Mouse (Mus musculus): ENCODE data around the gene B3gat3. TPM values are rescaled to one million over a fixed set of nuclear protein-coding genes. Genes with fewer than 3 reads are reported as not detected.
"Not testable (repeated sequence)": the region's sequence is repeated elsewhere in the genome, so short reads cannot be mapped to it uniquely, and the experiment has no call there.

B3gat3 gene
- 66.3 TPM for polyA plus RNA-seq (2012; fragmentation: generic; extraction: Trizol)

GRCm38 (mm10) chr19:8920073-8920736, at the start of gene B3gat3:
Gene B3gat3 (plus strand): TSS chr19:8920374.
- H3ac ChIP-seq (ENCODE audit: control insufficient read depth, insufficient read length) = peak within 1 kb of the TSS; percentile 62
- TF ChIP-seq USF1 (IDR thresholded peaks at IDR 0.05; ENCODE audit: low read depth) = no peak
- no peak for TF ChIP-seq SRF (IDR thresholded peaks at IDR 0.05; ENCODE audit: control insufficient read depth, insufficient read length, low read depth)
- TF ChIP-seq MYOG (IDR thresholded peaks at IDR 0.05; ENCODE audit: control insufficient read depth in 1 of 3, insufficient read depth in 1 of 3, insufficient read length in 2 of 3, low read depth in 2 of 3) = peak in 1 of 3 experiments; percentile 28
- peak; percentile 89 for TF ChIP-seq POLR2A (IDR thresholded peaks at IDR 0.05; ENCODE audit: insufficient read length, low read depth)
- no peak for TF ChIP-seq E2F4 (IDR thresholded peaks at IDR 0.05; ENCODE audit: insufficient read depth)
- TF ChIP-seq TCF12 (IDR thresholded peaks at IDR 0.05; ENCODE audit: insufficient read depth, poor library complexity, severe bottlenecking) = no peak
- no peak for TF ChIP-seq REST (IDR thresholded peaks at IDR 0.05; ENCODE audit: insufficient read depth, insufficient read length)
- TF ChIP-seq TCF3 (IDR thresholded peaks at IDR 0.05; ENCODE audit: insufficient read length, low read depth) = no peak
- TF ChIP-seq POLR2AphosphoS2 (IDR thresholded peaks at IDR 0.05; ENCODE audit: insufficient read length, low read depth) = peak; percentile 86
- TF ChIP-seq CEBPB (IDR thresholded peaks at IDR 0.05; ENCODE audit: insufficient read depth, poor library complexity, severe bottlenecking) = no peak
- no peak for TF ChIP-seq MYOD1 (IDR thresholded peaks at IDR 0.05; ENCODE audit: control insufficient read depth in 1 of 3, insufficient read length in 2 of 3, low read depth in 2 of 3)
- TF ChIP-seq MAX (IDR thresholded peaks at IDR 0.05; ENCODE audit: low read depth) = no peak
- peaks cover 20% of the 10 kb centered on the region for H3K36me3 ChIP-seq (ENCODE audit: control insufficient read depth, insufficient read depth)
- no peaks in the 10 kb centered on the region for H3K27me3 ChIP-seq (ENCODE audit: control insufficient read depth, insufficient read depth, insufficient read length)
- peak within 1 kb of the TSS; percentile 81 for H3K4me3 ChIP-seq
- peak within 1 kb of the TSS; percentile 97 for H3K4me2 ChIP-seq (ENCODE audit: low read depth)
- H3K79me2 ChIP-seq (ENCODE audit: control insufficient read depth, insufficient read depth) = peaks cover 35% of the 10 kb centered on the region

- H3K4me2 ChIP-seq (ENCODE audit: low read depth) = peak overlapping the region; percentile 75
- peak overlapping the region; percentile 80 for H3ac ChIP-seq (ENCODE audit: control insufficient read depth, insufficient read length)
- peaks cover 19% of the 10 kb centered on the region for H3K79me2 ChIP-seq (ENCODE audit: control insufficient read depth, insufficient read depth)
- H3K27me3 ChIP-seq (ENCODE audit: control insufficient read depth, insufficient read depth, insufficient read length) = not testable (repeated sequence)
- peaks cover 19% of the 10 kb centered on the region for H3K36me3 ChIP-seq (ENCODE audit: control insufficient read depth, insufficient read depth)
- H3K4me3 ChIP-seq = peak overlapping the region; percentile 77
These were observed 49.8 kb upstream of the B3gat3 start for GRCm38 (mm10) chr19:8870381-8870780.

GRCm38 (mm10) chr19:8870838-8871237, 49.3 kb upstream of the B3gat3 start:
- TF ChIP-seq E2F4 (IDR thresholded peaks at IDR 0.05; ENCODE audit: insufficient read depth) = no peak
- no peak for TF ChIP-seq REST (IDR thresholded peaks at IDR 0.05; ENCODE audit: insufficient read depth, insufficient read length)
- no peak for TF ChIP-seq TCF3 (IDR thresholded peaks at IDR 0.05; ENCODE audit: insufficient read length, low read depth)
- TF ChIP-seq SRF (IDR thresholded peaks at IDR 0.05; ENCODE audit: control insufficient read depth, insufficient read length, low read depth) = no peak
- no peak for TF ChIP-seq TCF12 (IDR thresholded peaks at IDR 0.05; ENCODE audit: insufficient read depth, poor library complexity, severe bottlenecking)
- TF ChIP-seq POLR2AphosphoS2 (IDR thresholded peaks at IDR 0.05; ENCODE audit: insufficient read length, low read depth) = no peak
- Histone ChIP-seq H3K27me3 (ENCODE audit: control insufficient read depth, insufficient read depth, insufficient read length) (no peaks in the 10 kb centered on the region), H3K79me2 (ENCODE audit: control insufficient read depth, insufficient read depth) (peaks cover 19% of the 10 kb centered on the region), H3K36me3 (ENCODE audit: control insufficient read depth, insufficient read depth) (peaks cover 23% of the 10 kb centered on the region), H3K4me2 (ENCODE audit: low read depth) (peak overlapping the region; percentile 75), H3K4me3 (peak overlapping the region; percentile 77), H3ac (ENCODE audit: control insufficient read depth, insufficient read length) (peak overlapping the region; percentile 80)

- Histone ChIP-seq H3K36me3 (ENCODE audit: control insufficient read depth, insufficient read depth) (peaks cover 30% of the 10 kb centered on the region), H3K79me2 (ENCODE audit: control insufficient read depth, insufficient read depth) (peaks cover 19% of the 10 kb centered on the region), H3K4me2 (ENCODE audit: low read depth) (peak within 1 kb of the TSS; percentile 97), H3K4me3 (peak within 1 kb of the TSS; percentile 77), H3ac (ENCODE audit: control insufficient read depth, insufficient read length) (peak within 1 kb of the TSS; percentile 80), H3K27me3 (ENCODE audit: control insufficient read depth, insufficient read depth, insufficient read length) (no peaks in the 10 kb centered on the region)
- TF ChIP-seq TCF12 (IDR thresholded peaks at IDR 0.05; ENCODE audit: insufficient read depth, poor library complexity, severe bottlenecking) (no peak), REST (IDR thresholded peaks at IDR 0.05; ENCODE audit: insufficient read depth, insufficient read length) (no peak), CEBPB (IDR thresholded peaks at IDR 0.05; ENCODE audit: insufficient read depth, poor library complexity, severe bottlenecking) (no peak), POLR2A (IDR thresholded peaks at IDR 0.05; ENCODE audit: insufficient read length, low read depth) (peak; percentile 63), E2F4 (IDR thresholded peaks at IDR 0.05; ENCODE audit: insufficient read depth) (peak; percentile 12), TCF3 (IDR thresholded peaks at IDR 0.05; ENCODE audit: insufficient read length, low read depth) (no peak), SRF (IDR thresholded peaks at IDR 0.05; ENCODE audit: control insufficient read depth, insufficient read length, low read depth) (peak; percentile 24), MYOD1 (IDR thresholded peaks at IDR 0.05; ENCODE audit: control insufficient read depth in 1 of 3, insufficient read length in 2 of 3, low read depth in 2 of 3) (no peak), POLR2AphosphoS2 (IDR thresholded peaks at IDR 0.05; ENCODE audit: insufficient read length, low read depth) (peak; percentile 41), MYOG (IDR thresholded peaks at IDR 0.05; ENCODE audit: control insufficient read depth in 1 of 3, insufficient read depth in 1 of 3, insufficient read length in 2 of 3, low read depth in 2 of 3) (peak in 1 of 3 experiments; percentile 19), MAX (IDR thresholded peaks at IDR 0.05; ENCODE audit: low read depth) (no peak), USF1 (IDR thresholded peaks at IDR 0.05; ENCODE audit: low read depth) (peak; percentile 100)
These were observed 48.6 kb upstream of the B3gat3 start, which contains the start of gene Ubxn1 for GRCm38 (mm10) chr19:8871267-8872186. Gene Ubxn1 (plus strand): TSS chr19:8871496.
